Mouse (Mus musculus) lung, embryonic 14.5 days (tissue): ENCODE results near the gene Pltp. TPM values are rescaled to one million over a fixed set of nuclear protein-coding genes. Genes with fewer than 3 reads are reported as not detected.

ENCODE experiments used
- ATAC-seq: fragments of 200-750 bp; cut with Nextera tagmentation; 2 replicates; pipeline ENCODE4 v1.8.0; 2017; ENCODE audit warnings: mild to moderate bottlenecking, moderate TSS enrichment, moderate library complexity; ENCODE audit not compliant: insufficient read depth
- DNase-seq: peaks from one replicate; pipeline ENCODE4 v3.0.0-alpha.2; 2015
- H3K27ac ChIP-seq: fragments of 300-500 bp; sonication (generic); 2 replicates; pipeline ENCODE4 v1.5.1; 2014; ENCODE audit warnings: low read depth, mild to moderate bottlenecking, moderate library complexity
- H3K27me3 ChIP-seq: fragments of 300-500 bp; sonication (generic); 2 replicates; pipeline ENCODE4 v1.6.1; 2014; ENCODE audit warnings: low read length, control low read depth; ENCODE audit not compliant: insufficient read depth
- H3K36me3 ChIP-seq: fragments of 300-500 bp; sonication (generic); 2 replicates; pipeline ENCODE4 v1.6.1; 2014; ENCODE audit warnings: control low read depth; ENCODE audit not compliant: insufficient read depth
- H3K4me1 ChIP-seq: fragments of 300-500 bp; sonication (generic); 2 replicates; pipeline ENCODE4 v1.6.1; 2014; ENCODE audit warnings: antibody characterized with exemption, control low read depth; ENCODE audit not compliant: insufficient read depth
- H3K4me2 ChIP-seq: fragments of 300-500 bp; sonication (generic); 2 replicates; pipeline ENCODE4 v1.6.1; 2014; ENCODE audit warnings: mild to moderate bottlenecking
- H3K4me3 ChIP-seq: fragments of 300-500 bp; sonication (generic); 2 replicates; pipeline ENCODE4 v1.5.1; 2014; ENCODE audit warnings: low read depth, low read length
- H3K9ac ChIP-seq: fragments of 300-500 bp; sonication (generic); 2 replicates; pipeline ENCODE4 v1.6.1; 2014
- H3K9me3 ChIP-seq: fragments of 300-500 bp; sonication (generic); 2 replicates; pipeline ENCODE4 v1.6.1; 2016; ENCODE audit warnings: low read depth, low read length, control low read depth
- CTCF ChIP-seq: IDR thresholded peaks from 2 replicates; pipeline ENCODE4 v1.5.1; 2016; ENCODE audit warnings: antibody characterized with exemption, low read depth
- WGBS: fragments of 180-500 bp; shearing (Covaris S2); extraction: QIAGEN DNeasy Blood & Tissue Kit; methylation state at CpG from one replicate; pipeline ENCODE4 v1.1.7; 2014; 5-methylcytosine and 5-hydroxymethylcytosine counted together
- polyA plus RNA-seq: library from polyadenylated mRNA; unstranded; fragments of >200 nt; fragmentation: Nextera tagmentation; extraction: Ambion mirVana; gene quantifications from 2 replicates; pipeline ENCODE4 v1.2.1, GENCODE M21; 2014

Gene Pltp
- polyA plus RNA-seq, 1 experiment from 2014 or later = 126 TPM

- no peak for ATAC-seq
- WGBS = 87% methylated on average over 6 of the region's 6 CpGs
Observed at GRCm38 (mm10) chr2:164895885-164896284, 38.4 kb upstream of the Pltp start.

GRCm38 (mm10) chr2:164894644-164895043 is 37.1 kb upstream of the Pltp start:
- peak; percentile 21; the same call in 1 of the 2 replicates for TF ChIP-seq CTCF
- no peak overlapping the region for H3K4me3 ChIP-seq
- no peaks in the 10 kb centered on the region for H3K4me1 ChIP-seq
- no peaks in the 10 kb centered on the region for H3K27me3 ChIP-seq
- no peak overlapping the region for H3K9ac ChIP-seq
- H3K9me3 ChIP-seq = no peaks in the 10 kb centered on the region
- no peak overlapping the region for H3K27ac ChIP-seq
- H3K4me2 ChIP-seq = no peak overlapping the region
- H3K36me3 ChIP-seq = peaks cover 97% of the 10 kb centered on the region
- no peak for DNase-seq
- ATAC-seq = no peak
- 83% methylated on average over 1 of the region's 1 CpGs for WGBS

More at GRCm38 (mm10) chr2:164895885-164896284, 38.4 kb upstream of the Pltp start:
- Histone ChIP-seq H3K4me2 (no peak overlapping the region), H3K9ac (no peak overlapping the region), H3K4me1 (no peaks in the 10 kb centered on the region), H3K4me3 (no peak overlapping the region), H3K9me3 (no peaks in the 10 kb centered on the region), H3K36me3 (peaks cover 97% of the 10 kb centered on the region), H3K27me3 (no peaks in the 10 kb centered on the region), H3K27ac (no peak overlapping the region)
- no peak for TF ChIP-seq CTCF
- DNase-seq = no peak

DNA sequence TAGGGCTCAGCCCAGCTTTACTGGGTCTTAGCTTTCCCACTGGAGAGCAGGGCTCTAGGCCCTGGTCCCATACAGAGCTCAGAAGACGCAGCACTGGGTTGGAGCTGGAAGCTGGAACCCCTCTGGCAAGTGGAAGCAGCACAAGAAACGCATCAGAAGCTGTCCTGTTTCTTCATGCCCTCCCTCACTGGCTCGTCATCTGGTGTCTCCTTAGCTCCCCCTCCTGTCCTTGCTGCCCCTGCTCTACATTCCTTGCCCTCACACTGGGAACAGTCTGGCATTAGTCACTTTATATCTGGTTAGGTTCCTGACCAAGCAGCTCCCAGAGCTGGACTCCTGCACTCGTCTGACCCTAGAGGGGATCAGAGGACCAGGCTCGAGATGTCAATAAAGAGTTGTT is 36.5 kb upstream of the Pltp start:
- 52% methylated on average over 5 of the region's 5 CpGs for WGBS
- H3K4me1 ChIP-seq = no peaks in the 10 kb centered on the region
- H3K36me3 ChIP-seq = peaks cover 97% of the 10 kb centered on the region
- ATAC-seq (no peak), DNase-seq (no peak)
- H3K27me3 ChIP-seq = no peaks in the 10 kb centered on the region
- H3K4me3 ChIP-seq = no peak overlapping the region
- H3K9me3 ChIP-seq = no peaks in the 10 kb centered on the region
- H3K27ac ChIP-seq = no peak overlapping the region
- TF ChIP-seq CTCF = peak; percentile 36
- H3K4me2 ChIP-seq = no peak overlapping the region
- no peak overlapping the region for H3K9ac ChIP-seq

DNA sequence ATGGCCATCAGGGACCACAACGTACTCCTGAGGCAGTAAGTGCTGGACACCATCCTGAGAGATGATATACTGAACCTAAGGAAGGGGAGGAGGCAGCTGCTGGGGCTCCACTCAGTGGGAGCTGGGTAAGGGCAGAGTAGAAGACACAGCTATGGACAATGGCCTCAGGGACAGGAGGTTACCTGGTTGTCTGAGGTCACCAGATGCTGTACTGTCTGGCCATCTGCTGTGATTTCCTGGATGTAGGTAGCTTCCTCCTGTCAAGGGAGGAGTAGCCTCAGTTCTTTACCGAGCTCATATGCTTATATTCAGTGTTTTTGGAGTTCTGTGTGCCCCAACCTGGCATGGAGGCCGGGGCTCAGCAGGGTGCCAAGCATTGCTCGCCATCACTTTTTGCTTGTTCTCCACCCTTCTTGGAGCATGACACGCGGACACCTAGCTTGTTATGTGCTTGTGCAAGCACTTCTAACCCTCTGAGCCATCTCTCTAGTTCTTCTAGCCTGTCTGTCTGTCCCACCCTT is 35.2 kb upstream of the Pltp start:
- H3K36me3 ChIP-seq = peaks cover 97% of the 10 kb centered on the region

DNA sequence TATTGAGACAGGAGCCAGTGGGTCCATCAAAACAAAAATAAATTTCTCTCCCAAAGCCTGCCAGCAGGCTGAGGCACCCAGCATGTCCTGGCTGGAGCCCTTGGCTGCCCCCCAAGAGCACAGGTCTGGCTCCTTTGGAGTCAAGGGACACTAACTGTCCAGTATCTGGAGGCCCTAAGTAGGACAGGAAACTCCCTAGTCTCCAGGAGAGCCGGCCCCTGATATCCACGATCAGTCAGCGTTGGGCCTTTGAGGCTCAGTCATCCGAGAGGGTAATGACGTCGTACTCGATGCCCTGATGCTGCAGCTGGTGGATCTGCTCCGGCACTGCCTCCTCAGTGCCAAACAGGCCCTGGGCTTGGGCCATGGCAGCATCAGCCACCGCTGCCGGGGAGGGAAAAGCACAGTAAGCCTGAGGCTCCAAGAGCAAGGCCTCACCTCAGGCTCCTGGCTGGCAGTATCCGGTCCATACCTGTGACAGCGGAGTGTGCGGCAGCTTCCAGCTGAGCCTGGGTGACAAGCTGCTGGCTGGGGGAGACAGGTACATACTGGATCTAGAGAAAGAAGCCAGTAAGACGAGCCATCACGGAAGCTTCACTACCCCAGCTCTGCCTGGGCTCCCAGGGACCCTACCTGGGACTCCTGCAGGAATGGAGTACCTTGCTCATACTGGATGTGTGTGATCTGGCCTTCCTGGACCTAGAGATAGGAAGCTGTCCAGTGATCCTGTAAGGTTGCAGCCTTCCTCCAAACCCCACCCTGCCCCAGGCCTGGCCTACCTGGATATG is 34.6 kb upstream of the Pltp start:
- DNase-seq (no peak), ATAC-seq (no peak)
- Histone ChIP-seq H3K4me1 (no peaks in the 10 kb centered on the region), H3K36me3 (peaks cover 97% of the 10 kb centered on the region), H3K27me3 (no peaks in the 10 kb centered on the region), H3K4me2 (no peak overlapping the region), H3K27ac (no peak overlapping the region), H3K9me3 (no peaks in the 10 kb centered on the region), H3K4me3 (no peak overlapping the region), H3K9ac (no peak overlapping the region)
- WGBS = 88% methylated on average over 15 of the region's 15 CpGs
- TF ChIP-seq CTCF = no peak

More for the DNA sequence above, 35.2 kb upstream of the Pltp start:
- Histone ChIP-seq H3K4me2 (no peak overlapping the region), H3K27me3 (no peaks in the 10 kb centered on the region), H3K4me1 (no peaks in the 10 kb centered on the region), H3K4me3 (no peak overlapping the region), H3K9me3 (no peaks in the 10 kb centered on the region), H3K27ac (no peak overlapping the region), H3K9ac (no peak overlapping the region)
- no peak for TF ChIP-seq CTCF
- DNase-seq (no peak), ATAC-seq (no peak)
- WGBS = 87% methylated on average over 6 of the region's 6 CpGs

DNA sequence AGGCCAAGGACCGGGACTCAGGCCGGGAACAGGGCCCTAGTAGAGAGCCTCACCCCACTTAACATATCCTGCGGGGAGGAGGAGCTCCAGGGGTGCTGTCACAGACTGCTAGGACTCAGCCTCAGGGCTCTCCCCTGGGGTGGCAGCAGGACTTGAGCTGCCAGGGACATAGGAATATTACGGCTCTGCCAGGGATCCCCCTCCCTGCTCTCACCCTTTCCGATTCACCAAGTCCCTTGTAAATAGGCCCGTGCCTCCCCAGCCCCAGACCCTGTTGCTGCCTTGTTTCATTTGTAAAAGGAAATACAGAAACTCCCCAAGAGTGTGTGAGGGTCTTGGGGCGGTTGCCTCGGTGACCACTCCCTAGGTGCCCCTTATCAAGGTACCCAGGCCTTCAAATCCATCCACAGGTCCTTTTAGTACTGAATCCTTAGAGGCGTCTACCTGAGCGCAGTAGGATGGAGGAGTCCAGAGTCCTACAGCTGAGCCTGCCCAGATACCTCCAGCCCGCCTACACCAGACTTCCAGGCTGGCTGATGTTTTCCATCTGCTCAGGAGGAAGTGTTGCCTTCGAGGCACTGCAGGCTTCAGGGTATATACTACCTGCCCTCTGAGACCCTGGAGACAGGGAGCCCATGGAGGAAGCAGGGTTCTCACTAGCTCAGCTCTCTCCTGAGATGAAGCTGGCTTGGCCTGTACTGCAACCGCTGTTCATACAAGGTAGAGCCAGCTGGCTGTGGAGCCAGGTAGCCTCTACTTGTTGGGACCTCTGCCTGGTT is 33.7 kb upstream of the Pltp start:
- DNase-seq (no peak), ATAC-seq (no peak)
- 80% methylated on average over 13 of the region's 13 CpGs for WGBS
- no peak overlapping the region for H3K27ac ChIP-seq
- H3K9ac ChIP-seq = no peak overlapping the region
- H3K4me2 ChIP-seq = no peak overlapping the region
- no peak for TF ChIP-seq CTCF
- H3K27me3 ChIP-seq = no peaks in the 10 kb centered on the region
- no peak overlapping the region for H3K4me3 ChIP-seq
- peaks cover 100% of the 10 kb centered on the region for H3K36me3 ChIP-seq
- no peaks in the 10 kb centered on the region for H3K4me1 ChIP-seq
- H3K9me3 ChIP-seq = no peaks in the 10 kb centered on the region
